Mouse (Mus musculus): ENCODE data around the gene Hps6.

Gene Hps6

DNA sequence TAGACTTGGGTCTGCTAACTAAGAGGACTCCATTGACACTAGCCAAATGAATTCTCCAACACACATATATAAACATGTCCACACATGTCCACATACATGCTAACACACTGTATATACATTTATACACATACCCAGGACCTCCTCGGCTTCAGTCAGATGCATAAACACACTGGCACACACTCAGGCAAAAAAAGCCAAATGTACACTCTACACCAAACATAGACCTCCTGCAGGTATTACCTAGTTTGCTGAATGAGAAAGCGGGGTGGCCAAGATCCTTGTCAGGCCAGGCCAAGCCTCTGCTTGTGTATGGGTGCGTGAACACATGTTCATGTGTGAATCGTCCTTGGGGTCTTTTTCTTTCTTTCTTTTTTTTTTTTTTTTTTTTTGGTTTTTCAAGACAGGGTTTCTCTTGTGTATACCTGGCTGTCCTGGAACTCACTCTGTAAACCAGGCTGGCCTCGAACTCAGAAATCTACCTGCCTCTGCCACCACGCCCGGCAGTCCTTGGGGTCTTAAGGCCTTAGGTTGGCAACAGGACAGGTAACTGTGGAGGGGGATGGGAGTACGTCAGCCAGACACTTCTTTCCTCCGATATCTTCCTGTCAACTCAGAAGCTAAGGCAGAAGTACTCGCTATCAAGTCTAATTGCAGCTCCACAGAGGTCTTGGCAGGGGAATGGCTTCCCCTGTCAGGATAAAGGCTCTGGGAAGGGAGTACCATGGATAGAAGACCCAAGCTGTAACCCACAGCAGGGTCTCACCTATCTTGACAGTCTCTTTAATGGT is 27.1 kb downstream of the Hps6 start:
- no peak for DNase-seq (ENCODE audit: low read depth)

DNA sequence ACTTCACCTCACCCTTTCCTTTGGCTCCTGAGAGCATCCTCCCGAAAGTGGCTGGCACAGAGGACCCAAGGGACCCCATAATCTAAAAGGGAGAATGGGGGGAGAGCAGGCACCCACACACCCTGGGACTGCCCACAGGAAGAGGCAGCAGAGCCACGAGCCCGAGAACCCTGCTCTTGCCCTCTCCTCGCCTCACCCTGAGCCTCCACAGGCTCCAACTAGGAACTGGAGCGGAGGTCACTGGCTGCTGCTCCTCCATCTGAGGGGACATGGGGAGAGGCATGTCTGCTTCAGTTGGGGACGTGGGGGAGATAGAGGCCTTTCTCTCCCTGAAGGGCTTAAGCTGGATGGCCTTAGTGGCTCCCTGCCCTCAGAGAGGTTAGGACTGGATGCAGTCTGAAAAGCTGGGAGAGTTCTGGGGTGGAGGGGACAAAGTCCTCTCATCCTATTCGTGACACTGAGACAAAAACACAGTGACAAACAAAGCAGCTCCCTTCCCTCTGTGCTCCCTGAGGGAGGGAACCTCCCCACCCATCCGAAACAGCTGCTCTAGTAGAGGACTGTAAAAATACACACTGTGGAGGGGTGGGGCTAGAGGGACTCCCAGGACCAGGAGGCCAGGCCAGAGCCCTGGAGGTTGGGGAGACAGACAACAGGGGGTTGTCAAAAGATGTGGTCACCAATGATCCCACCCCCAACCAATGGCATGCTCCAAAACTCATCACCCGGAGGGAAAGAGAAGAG is 28.6 kb downstream of the Hps6 start:
- DNase-seq (ENCODE audit: low read depth), result no peak

DNA sequence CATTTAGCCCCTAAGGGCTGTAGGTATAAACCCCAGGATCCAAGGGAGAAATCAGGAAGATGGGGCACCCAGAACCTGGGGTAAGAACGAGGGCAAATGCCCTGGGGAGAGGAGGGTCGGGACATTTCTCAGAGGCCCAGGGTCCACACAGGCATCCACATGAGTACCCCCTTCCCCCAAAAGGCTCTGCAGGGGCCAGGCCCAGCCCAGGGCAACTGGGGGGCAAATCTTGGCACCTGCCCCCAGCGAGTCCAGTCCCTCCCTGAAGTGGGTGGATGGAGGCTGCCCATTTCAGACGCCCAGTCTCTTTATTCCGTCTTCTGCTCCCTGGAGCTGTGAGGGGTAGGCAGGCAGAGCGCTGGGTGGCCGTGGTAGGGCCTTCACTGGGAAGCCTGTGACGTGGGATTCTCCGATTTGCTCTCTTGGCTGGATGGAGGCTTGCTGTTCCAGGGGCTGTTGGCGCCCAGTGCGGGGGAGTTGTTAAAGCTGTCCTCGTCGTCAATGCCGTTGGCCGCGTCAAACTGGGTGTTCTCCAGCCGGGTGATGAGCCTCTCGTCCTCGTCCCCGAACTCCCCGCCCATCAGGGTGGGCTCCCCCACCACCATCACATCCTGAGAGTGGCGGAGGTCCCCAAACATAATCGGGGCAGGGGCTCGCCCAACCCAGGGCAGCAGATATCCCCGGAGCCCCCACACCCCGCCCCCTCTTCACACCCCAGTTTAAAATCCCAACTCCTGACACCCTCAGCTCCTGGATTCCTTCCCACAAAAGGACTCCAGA is 29.6 kb downstream of the Hps6 start:
- no peak for DNase-seq (ENCODE audit: low read depth)

DNA sequence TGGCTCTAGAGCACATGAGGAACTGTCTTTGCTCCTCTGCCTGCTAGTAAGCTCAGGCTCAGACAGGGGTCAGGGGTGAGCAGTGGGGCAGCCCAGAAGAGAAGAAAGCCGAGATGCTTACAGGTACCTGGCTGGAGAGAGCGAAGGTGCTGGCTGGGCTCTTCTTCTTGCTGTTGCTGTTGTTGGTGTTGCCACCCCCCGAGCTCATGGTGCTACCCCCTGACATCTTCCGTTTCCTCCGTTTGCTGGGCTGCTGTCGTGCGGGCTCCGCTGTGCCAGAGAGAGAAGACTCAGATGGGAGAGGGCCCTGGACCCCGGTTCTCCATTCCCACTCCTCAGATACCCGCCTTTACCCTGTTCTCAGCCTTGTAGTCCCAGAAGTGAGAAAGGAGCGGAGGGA is 30.6 kb downstream of the Hps6 start:
- DNase-seq (ENCODE audit: low read depth), result no peak

DNA sequence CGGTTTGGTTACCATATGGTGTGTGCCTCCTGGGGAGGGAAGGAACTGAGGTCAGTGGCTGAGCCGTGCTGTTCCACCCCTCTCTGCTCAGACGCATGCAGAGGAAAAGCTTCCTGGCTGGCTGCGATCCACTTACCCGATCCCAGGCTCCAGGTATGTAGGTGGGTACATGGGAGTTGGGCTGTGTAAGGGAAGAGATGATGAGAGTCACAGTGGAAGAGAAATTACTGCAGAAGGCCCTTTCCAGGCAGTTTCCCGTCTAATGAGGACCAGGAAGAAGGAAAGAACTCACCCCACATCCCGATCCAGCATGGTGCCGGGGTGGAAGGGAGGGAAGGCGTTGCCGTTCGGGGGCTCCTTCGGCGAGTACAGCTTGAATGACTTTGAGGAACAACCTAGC is 32.7 kb downstream of the Hps6 start:
- DNase-seq (ENCODE audit: low read depth), result no peak

DNA sequence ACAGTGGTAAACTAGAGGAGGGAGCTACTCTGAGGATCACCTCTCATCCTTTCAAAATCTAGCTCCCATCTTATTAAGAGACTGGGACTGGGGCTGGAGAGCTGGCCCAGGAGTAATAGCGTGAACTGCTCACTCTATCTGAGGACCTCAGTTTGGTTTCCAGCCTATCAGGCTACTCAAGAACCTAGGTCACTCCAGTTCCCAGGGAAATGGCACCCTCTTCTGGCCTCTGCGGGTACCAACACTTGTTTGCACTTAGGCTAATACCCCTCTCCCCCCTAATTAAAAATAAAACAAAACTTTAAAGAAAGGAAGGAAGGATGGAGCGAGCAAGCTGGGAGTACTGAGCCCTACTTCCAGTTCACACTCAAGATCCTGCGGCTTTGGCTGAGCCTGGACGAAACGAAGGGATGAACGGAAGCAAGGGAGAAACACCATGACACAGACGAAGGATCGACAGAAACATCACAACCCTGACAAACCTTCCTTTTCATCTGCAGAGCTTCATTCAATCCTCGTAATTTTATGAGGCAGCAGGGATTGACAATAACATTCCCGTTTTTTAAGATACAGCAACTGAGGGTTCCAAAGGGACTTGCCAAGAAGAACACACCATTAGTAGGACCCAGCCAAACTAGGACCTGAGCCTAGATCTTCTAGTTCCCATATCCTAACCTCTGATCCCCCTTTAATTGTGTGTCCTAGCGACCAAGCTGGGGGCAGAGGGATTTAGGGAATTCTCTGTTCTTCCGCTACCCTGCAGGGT is 33.4 kb downstream of the Hps6 start:
- DNase-seq (ENCODE audit: low read depth), result peak; percentile 65

DNA sequence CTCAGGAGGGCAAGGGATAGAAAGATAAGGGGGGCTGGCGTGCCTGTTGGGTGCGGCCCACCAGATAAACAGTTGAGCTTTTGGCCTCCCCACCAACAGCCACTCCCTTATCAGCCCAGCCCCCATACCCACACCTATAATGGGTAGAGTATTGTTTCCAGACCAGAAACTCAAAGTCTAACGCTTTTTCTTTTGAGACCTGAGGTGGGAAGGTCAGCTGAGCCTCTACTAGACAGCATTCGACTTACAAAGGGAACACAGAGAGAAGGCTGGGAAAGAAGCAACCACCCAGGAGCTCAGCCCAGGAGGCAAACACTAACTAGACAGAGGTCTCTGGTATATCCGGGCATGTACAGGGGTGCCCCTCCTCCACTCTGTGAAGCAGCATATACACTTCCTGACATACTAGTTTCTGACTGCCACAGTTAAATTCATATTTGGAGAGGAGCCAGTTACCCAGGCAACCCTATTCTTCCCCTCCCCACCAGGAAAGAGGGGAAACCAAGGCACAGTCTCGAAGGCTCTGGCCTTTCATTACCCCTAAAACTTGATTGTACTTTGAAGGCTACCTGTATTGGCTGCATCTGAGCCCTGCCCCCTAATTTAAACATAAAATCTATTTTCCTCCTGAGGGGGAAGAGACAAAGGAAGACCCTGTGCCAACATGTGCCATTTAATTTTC is 34.1 kb downstream of the Hps6 start:
- DNase-seq (ENCODE audit: low read depth), result peak; percentile 64

DNA sequence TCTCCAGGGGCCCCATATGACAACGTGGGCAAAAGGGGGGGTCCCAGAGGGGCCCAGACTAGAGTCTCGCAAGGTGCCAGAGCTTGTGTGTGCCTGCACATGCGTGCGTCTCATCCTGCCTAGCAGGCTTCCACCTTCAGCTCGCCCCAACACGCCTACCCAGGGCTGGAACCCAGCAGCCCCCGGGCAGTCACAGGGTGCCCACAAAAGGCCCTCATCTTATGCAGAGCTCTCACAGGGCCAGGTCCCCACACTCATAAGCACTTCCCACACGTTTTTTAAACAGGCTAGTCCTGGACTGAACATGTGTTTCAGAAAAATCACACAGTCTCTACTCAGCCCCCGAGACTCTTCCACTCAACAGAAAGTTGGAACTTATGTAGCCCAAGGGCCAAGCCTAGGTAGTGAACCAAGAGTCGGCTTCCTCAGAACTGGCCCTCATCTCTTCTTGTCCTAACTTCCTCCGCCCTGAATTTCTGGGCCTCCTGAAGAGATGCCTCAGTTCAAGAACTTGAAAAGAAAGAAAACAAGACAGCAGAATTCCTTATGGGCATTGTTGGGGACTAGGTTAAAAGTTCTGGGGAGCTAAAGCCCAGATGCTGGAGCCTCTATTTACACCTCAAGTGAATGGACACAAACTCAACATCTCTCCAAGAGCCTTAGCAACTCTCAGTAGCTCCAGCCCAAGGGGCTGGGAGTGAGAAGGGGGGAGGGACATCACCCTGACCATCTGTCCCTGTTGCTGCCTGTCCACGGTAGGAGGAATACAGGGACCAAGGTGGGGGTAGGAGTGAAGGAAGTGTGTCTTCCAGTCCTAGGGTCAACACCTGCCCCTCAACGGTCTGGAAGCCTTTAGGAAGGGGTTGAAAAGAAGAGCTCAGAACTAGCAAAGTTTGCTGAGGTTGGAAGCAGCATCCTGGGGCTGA is 34.9 kb downstream of the Hps6 start:
- no peak for DNase-seq (ENCODE audit: low read depth)

DNA sequence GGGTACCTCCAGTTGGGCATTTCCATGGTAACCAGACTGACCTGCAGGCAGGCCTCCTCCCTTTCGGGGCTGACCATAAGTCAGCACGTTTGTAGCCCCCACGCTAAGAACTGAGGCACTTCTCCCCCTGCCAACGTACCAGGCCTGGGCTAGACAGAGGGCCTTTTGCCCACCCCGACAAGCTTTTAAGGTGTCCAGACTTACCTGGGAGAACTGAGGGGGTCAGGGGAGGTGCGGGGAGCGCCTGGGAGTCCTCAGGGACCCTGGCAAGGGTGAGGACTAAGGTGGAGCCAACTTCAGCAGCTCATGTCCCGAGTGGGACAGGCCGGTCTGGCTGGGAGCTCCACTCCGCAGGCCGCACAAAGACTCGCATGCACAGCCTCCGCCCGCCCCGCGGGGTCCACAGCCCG is 35.5 kb downstream of the Hps6 start:
- no peak for DNase-seq (ENCODE audit: low read depth)

DNA sequence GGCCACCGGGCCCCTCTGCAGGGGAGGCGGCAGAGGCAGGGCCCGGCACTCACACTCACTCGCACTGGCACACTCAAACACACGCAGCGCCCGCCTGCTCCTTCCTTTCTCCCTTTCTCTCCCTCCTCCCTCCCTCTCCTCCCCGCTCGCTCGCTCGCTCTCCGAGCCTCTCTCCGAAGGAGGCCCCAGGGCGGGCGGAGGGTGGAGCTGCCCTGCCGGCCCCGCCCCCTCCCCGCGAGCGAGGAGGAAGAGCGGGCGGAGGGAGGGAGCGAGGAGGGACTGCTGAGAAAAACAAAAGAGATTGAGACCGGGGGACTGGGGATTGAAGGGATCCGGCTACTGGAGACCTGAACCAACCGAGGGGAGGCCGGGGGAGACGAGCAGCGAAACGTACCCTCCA is 36.2 kb downstream of the Hps6 start:
- peak; percentile 91 for DNase-seq (ENCODE audit: low read depth)

DNA sequence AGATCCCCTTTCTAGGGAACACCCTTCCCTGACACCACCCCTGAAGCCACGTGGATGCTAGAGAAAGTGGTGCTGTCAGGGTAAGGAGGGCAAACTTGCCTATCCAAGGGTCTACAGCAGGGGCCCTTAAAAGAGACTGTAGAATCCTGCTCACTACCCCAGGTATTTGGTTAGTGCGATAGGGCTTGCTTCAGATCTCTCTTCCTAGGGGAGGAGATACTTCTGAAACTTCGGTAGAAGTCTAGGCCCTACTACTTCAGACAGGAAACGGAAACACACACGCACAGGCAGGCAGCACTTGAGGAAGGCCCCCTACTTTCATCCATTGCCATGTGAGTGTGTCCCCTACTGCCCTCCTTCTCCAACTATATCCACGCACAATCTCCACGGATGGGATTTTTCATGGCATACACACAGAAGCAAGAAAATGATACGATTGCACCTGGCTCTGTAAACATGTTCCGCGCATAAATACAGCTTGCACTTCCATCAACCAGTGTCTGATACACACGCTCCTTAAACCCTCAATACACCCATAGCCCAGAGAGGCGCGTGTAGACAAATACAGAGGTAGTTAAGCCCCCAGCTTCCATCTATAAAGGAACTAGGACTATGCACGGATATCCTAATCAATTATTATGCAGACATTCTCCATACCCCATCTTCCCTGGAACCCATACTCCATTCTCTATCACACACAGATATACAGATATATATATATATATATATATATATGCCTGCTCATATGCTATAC is 37.0 kb downstream of the Hps6 start:
- DNase-seq (ENCODE audit: low read depth), result no peak

DNA sequence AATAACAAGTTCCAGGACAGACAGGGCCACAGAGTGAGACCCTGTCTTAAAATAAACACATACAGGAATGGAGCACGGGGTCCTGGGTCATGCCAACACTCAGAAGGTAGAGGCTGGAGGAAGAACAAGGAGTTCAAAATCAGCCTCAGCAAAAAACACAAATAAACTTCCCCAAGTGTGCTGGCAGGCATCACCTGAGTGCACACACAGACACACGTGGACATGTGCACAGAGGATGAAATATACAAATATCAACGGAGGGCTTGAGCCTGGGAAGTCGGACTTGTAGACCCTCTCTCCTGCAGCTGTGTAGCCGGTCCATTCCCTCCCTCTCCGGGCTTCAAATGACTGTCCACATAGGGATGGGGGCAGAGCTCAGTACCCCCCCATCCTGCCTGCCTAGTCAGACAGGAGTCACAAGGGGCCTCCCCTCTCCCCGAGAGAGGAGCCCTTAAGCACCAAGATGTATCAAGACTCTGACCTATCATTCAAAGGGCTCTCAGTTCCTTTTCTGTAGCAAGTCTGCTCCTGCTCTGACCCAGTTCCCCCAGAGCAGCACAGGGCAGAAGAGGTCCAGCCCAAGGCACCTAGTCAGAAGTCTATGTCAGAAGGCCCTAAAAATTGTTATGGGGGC is 38.1 kb downstream of the Hps6 start:
- DNase-seq (ENCODE audit: low read depth), result no peak

DNA sequence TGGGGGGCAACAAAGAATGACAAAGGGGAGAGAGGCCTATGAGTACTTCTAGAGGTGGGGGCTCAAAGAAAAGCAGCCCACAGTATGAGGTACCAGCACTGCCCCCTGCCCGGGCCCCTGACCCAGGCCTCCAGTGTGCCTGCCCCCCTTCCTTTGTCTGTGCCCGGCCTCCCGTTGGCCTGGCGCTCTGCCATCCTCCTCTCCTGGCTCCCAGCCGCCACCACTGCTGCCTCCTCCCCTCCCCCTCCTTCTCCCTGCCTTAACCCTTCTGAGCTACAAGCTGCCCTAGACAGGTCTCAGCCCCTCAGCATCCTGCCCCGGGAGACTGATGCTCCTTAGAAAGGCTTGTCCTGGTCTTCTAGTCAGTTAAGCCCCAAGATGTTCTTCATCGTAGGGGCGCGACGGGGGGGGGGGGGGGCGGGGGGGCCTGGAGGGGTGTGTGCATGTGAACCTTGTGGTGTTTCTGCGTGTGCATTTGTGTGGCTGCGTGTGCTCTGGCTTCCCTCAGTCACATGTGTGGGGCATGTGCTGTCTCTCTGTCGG is 38.7 kb downstream of the Hps6 start:
- no peak for DNase-seq (ENCODE audit: low read depth)

DNA sequence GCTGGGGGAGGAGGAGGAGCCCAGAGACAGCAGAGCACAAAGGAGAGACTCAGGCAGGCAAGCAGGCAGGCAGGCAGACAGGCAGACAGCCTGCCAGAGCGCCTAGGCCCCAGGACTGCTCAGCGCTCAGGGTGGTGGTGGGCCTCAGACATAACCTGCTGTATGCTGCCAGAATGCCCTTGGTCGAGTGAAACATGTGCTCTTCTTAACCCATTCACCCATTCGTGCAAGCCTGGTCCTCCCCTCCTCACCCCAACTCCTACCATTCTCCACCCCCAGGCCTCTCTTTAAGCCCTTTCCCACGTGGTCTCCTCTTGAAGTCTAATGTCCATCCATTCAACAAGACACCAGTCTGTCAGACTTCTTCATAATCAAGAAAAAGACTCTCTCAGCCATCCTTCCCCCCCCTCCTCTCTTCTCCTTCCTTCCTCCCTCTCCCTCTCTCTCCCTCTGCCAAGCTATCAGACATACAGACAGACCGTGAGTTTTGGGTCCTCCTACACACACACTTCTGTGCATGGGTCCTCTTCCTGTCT is 39.2 kb downstream of the Hps6 start:
- DNase-seq (ENCODE audit: low read depth), result no peak

DNA sequence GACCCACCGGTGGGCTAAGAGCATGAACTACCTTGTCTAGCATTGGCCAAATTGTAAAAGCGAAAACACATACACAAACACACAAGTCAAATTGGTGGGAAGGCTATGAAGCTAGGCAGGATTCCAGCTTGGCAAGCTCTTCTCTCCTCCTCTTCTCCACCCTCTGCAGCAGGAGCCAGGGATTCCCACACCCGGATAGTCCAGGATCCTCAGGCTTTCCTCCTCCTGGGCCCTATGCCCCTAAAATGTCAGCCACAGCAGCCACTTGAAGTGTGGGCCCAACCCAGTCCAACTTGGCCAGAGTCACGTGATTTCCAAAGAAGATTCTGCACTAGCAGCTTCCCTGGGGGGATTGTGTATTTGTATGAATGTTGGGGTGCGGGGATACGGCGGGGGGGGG is 40.1 kb downstream of the Hps6 start:
- no peak for DNase-seq (ENCODE audit: low read depth)

DNA sequence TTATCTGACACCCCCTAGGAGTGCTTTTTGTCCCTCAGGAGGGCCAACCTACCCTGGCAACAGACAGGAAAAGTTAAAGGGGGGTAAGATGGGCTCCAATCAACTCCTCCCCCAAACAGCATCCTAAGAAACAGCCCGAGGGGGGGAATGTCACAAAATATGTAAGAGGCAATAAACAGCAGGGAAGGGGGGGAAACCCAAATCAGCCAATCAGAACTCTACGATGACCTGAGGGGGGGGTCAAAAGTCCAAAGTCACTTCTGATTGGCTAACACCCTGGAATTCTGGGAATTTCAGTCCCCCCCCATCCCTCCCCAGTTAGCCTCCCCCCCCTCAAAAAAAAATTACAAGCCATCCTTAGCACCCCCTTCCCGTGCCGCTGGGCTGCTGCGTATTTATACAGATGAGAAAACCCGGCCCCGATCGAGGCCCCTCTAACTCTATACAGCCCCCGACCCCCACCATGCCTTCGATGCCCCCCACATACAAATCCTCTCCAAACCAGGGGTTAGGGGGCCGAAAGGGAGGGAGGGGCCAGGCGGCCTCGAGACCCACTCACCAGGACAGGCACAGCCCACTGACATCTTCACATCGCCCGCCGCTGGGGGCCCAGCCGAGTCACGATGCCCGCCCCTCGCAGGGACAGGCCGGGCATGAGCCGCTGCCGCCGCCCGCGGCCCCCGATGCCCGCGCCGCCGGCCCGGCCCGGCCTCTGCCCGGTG is 41.1 kb downstream of the Hps6 start, which contains the start of gene Pprc1:
Gene Pprc1 (plus strand): TSS at position 616 of the 722 bp plus-strand sequence.
- no peak for DNase-seq (ENCODE audit: low read depth)

DNA sequence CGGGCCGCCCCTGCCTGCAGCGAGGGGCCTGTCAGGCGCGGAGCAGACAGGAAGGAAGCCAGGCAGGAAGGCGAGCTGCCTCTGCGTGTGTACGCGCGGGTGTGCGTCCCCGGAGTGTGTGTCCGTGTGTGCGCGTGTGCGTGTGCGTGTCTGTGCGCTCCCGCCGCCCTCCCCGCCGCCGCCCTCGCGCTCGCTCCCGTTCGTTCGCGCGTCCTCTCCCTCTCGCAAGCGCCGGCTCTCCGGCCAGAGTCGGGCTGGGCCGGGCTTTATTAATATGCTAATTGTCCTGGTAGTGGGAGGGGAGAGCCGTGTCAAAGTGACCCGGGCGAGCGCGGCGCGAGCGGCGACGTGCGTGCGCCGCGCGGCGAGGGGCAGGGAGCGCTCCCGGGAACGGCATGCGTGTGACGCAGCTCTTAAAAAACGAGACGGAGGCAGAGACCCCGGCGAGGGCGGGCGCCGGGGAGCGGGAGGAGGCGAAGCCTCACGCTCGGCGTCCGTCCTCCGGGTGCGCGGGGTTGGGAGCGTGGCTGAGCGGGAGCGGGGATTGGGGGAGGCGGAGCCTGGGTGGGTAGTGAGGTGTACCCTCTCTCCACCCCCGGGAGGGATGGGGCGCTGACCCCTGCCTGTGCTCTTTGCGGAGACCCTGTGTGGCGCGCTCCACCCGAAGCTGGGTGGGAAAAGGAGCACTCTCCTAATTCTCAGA is 41.8 kb downstream of the Hps6 start, which contains the start of gene Ldb1:
Gene Ldb1 (minus strand): TSS at position 222 of the 703 bp plus-strand sequence.
- DNase-seq (ENCODE audit: low read depth), result no peak
